Mouse (Mus musculus) embryonic facial prominence, embryonic 11.5 days (tissue): Measurements from ENCODE around the gene 4930558K02Rik. TPM values are rescaled to one million over a fixed set of nuclear protein-coding genes. Genes with fewer than 3 reads are reported as not detected.

Source experiments
- ATAC-seq: fragments of 200-750 bp; cut with Nextera tagmentation; replicated peaks from 2 replicates; pipeline ENCODE4 v1.8.0; 2017; ENCODE audit warnings: low read depth; ENCODE audit not compliant: insufficient number of reproducible peaks, low FRiP score, low TSS enrichment
- DNase-seq: peaks from one replicate; pipeline ENCODE4 v3.0.0-alpha.2; 2015; ENCODE audit warnings: low spot score
- H3K27ac ChIP-seq: fragments of 300-500 bp; sonication (generic); replicated peaks from 2 replicates; pipeline ENCODE4 v1.5.1; 2014; ENCODE audit warnings: mild to moderate bottlenecking, low read depth, low read length, control low read depth
- H3K27me3 ChIP-seq: fragments of 300-500 bp; sonication (generic); 2 replicates; pipeline ENCODE4 v1.6.1; 2014; ENCODE audit warnings: mild to moderate bottlenecking, low read length, moderate library complexity, mixed read lengths; ENCODE audit not compliant: control insufficient read depth, insufficient read depth
- H3K36me3 ChIP-seq: fragments of 300-500 bp; sonication (generic); replicated peaks from 2 replicates; pipeline ENCODE4 v1.6.1; 2014; ENCODE audit warnings: low read depth, mild to moderate bottlenecking, low read length, moderate library complexity, mixed read lengths; ENCODE audit not compliant: control insufficient read depth, insufficient read depth
- H3K4me1 ChIP-seq: fragments of 300-500 bp; sonication (generic); 2 replicates; pipeline ENCODE4 v1.6.1; 2014; ENCODE audit warnings: low read length, mixed read lengths; ENCODE audit not compliant: control insufficient read depth, insufficient read depth
- H3K4me2 ChIP-seq: fragments of 300-500 bp; sonication (generic); 2 replicates; pipeline ENCODE4 v1.6.1; 2014; ENCODE audit warnings: low read depth, mild to moderate bottlenecking, control low read depth, low read length, moderate library complexity
- H3K4me3 ChIP-seq: fragments of 300-500 bp; sonication (generic); 2 replicates; pipeline ENCODE4 v1.5.1; 2014; ENCODE audit warnings: low read depth, low read length, control low read depth
- H3K9ac ChIP-seq: fragments of 300-500 bp; sonication (generic); replicated peaks from 2 replicates; pipeline ENCODE4 v1.6.1; 2014; ENCODE audit warnings: mild to moderate bottlenecking, control low read depth, low read length
- H3K9me3 ChIP-seq: fragments of 300-500 bp; sonication (generic); replicated peaks from 2 replicates; pipeline ENCODE4 v1.6.1; 2016; ENCODE audit warnings: mild to moderate bottlenecking, low read length, inconsistent platforms, mixed read lengths; ENCODE audit not compliant: control insufficient read depth
- WGBS: fragments of 180-500 bp; shearing (Covaris S2); extraction: QIAGEN DNeasy Blood & Tissue Kit; methylation state at CpG from one replicate; pipeline ENCODE4 v1.1.7; 2014; 5-methylcytosine and 5-hydroxymethylcytosine counted together
- polyA plus RNA-seq: library from polyadenylated mRNA; unstranded; fragments of >200 nt; fragmentation: Nextera tagmentation; extraction: Ambion mirVana; gene quantifications from 2 replicates; pipeline ENCODE4 v1.2.1, GENCODE M21; 2014

The 4930558K02Rik gene
- polyA plus RNA-seq, 1 experiment from 2014 or later, result not detected

GRCm38 (mm10) chr1:161917940-161918484, 61.4 kb downstream of the 4930558K02Rik start:
- no peak overlapping the region for H3K4me3 ChIP-seq
- WGBS, result 86% methylated on average over 3 of the region's 3 CpGs
- H3K27ac ChIP-seq, result no peak overlapping the region

GRCm38 (mm10) chr1:161916036-161916435, 63.4 kb downstream of the 4930558K02Rik start:
- no peaks in the 10 kb centered on the region for H3K4me1 ChIP-seq
- no peaks in the 10 kb centered on the region for H3K27me3 ChIP-seq
- no peak overlapping the region for H3K27ac ChIP-seq
- 22% methylated on average over 3 of the region's 3 CpGs for WGBS
- no peak overlapping the region for H3K4me2 ChIP-seq
- ATAC-seq (no peak), DNase-seq (peak; percentile 13)
- no peaks in the 10 kb centered on the region for H3K9me3 ChIP-seq
- no peak overlapping the region for H3K9ac ChIP-seq
- H3K36me3 ChIP-seq, result no peaks in the 10 kb centered on the region
- no peak overlapping the region for H3K4me3 ChIP-seq

More at GRCm38 (mm10) chr1:161917940-161918484, 61.4 kb downstream of the 4930558K02Rik start:
- no peak for DNase-seq
- H3K4me1 ChIP-seq, result no peaks in the 10 kb centered on the region
- no peak overlapping the region for H3K9ac ChIP-seq
- no peak overlapping the region for H3K4me2 ChIP-seq
- H3K9me3 ChIP-seq, result no peaks in the 10 kb centered on the region
- no peak for ATAC-seq
- no peaks in the 10 kb centered on the region for H3K27me3 ChIP-seq
- no peaks in the 10 kb centered on the region for H3K36me3 ChIP-seq

DNA sequence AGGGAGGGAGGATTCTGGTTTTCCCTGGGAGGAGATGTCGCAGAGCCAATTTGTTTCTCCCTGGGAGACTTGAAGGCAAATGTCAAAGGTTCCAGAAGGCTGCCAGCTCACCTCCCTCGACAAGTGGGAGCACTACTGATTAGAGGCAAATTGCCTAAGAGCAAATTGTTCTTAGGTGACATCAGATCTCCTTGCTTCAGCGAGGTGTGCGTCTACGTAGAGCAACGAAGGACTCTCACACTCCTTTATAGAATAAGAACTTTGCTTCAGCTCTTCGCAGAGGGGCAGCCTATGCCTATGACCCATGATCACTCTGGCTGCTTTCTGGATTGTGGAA, 65.8 kb downstream of the 4930558K02Rik start:
- Histone ChIP-seq H3K27ac (no peak overlapping the region), H3K9me3 (no peaks in the 10 kb centered on the region), H3K9ac (no peak overlapping the region), H3K4me1 (no peaks in the 10 kb centered on the region), H3K27me3 (no peaks in the 10 kb centered on the region), H3K4me2 (no peak overlapping the region), H3K4me3 (no peak overlapping the region), H3K36me3 (no peaks in the 10 kb centered on the region)
- ATAC-seq (no peak), DNase-seq (no peak)
- WGBS, result 69% methylated on average over 7 of the region's 7 CpGs

DNA sequence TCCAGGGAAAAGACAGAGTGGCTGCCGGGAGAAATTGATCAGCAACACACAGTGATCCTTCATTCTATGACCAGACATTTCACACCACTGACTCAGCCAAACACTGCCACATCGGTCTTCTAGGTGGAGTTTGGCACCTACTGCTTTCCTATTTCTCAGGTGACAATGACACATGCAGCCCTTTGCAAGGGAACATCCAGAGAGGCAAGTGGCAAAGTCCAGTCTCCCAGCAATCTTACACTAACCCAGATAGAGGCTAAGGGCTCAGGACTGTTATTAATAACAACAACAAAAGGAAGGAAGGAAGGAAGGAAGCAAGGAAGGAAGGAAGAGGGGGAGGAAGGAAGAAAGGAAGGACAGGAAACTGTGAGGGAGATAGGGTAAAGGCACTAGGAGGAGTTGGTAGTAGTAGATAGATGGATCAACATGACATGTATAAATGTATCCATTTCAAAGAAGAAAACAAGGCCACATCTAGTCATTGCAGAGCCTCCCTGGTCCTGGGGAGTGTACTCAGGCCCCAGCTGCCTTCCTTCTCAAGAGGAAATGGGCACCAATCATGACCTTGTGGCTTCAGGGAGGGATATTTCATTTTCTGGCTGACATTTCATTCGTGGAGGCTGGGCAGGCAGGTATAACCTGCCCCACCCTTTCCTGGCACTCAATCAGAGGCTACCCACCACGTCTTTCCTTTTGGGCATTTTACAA, 66.3 kb downstream of the 4930558K02Rik start:
- Histone ChIP-seq H3K4me2 (no peak overlapping the region), H3K27me3 (no peaks in the 10 kb centered on the region), H3K36me3 (no peaks in the 10 kb centered on the region), H3K9me3 (no peaks in the 10 kb centered on the region), H3K27ac (no peak overlapping the region), H3K4me3 (no peak overlapping the region), H3K9ac (no peak overlapping the region), H3K4me1 (no peaks in the 10 kb centered on the region)
- WGBS, result 65% methylated on average over 4 of the region's 4 CpGs
- ATAC-seq (no peak), DNase-seq (no peak)

DNA sequence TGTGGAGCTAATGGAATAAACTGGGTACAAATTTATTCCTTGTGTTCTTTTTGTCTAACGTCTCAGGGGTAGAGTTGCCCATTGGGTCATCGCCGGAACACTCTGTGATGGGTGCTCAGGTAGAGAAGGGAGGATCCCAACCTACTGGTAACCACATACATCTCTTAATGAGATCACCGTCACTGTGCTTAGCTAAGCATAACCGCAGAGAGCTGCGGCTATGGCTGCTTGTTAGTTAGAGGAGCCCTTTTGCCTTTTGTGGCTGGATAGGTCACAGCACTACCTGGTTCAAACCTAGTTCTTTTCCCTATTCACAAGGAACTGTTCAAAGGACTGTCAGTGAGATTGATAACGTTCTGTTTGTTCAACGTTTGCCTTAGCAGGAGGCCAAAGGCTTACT, 70.4 kb downstream of the 4930558K02Rik start:
- H3K4me3 ChIP-seq, result no peak overlapping the region
- no peaks in the 10 kb centered on the region for H3K27me3 ChIP-seq
- no peak for ATAC-seq
- 82% methylated on average over 8 of the region's 8 CpGs for WGBS
- H3K4me1 ChIP-seq, result no peaks in the 10 kb centered on the region
- no peak overlapping the region for H3K4me2 ChIP-seq
- no peak overlapping the region for H3K27ac ChIP-seq
- DNase-seq, result no peak
- no peaks in the 10 kb centered on the region for H3K9me3 ChIP-seq
- H3K9ac ChIP-seq, result no peak overlapping the region
- no peaks in the 10 kb centered on the region for H3K36me3 ChIP-seq

- no peak overlapping the region for H3K9ac ChIP-seq
- H3K4me3 ChIP-seq, result no peak overlapping the region
- ATAC-seq (no peak), DNase-seq (peak; percentile 24)
- no peak overlapping the region for H3K27ac ChIP-seq
- H3K4me2 ChIP-seq, result no peak overlapping the region
- H3K36me3 ChIP-seq, result no peaks in the 10 kb centered on the region
- H3K9me3 ChIP-seq, result no peaks in the 10 kb centered on the region
- H3K27me3 ChIP-seq, result no peaks in the 10 kb centered on the region
- WGBS, result 25% methylated on average over 2 of the region's 2 CpGs
- no peaks in the 10 kb centered on the region for H3K4me1 ChIP-seq
Measured at GRCm38 (mm10) chr1:161907795-161908457, 71.5 kb downstream of the 4930558K02Rik start.

GRCm38 (mm10) chr1:161907111-161907510, 72.3 kb downstream of the 4930558K02Rik start:
- Histone ChIP-seq H3K36me3 (no peaks in the 10 kb centered on the region), H3K4me1 (no peaks in the 10 kb centered on the region), H3K9ac (no peak overlapping the region), H3K27ac (no peak overlapping the region), H3K9me3 (no peaks in the 10 kb centered on the region), H3K27me3 (no peaks in the 10 kb centered on the region), H3K4me3 (no peak overlapping the region), H3K4me2 (no peak overlapping the region)
- DNase-seq, result no peak
- WGBS, result 87% methylated on average over 4 of the region's 4 CpGs
- no peak for ATAC-seq
